Mouse (Mus musculus): ENCODE measurements around the gene Lbh. TPM values are rescaled to one million over a fixed set of nuclear protein-coding genes. Genes with fewer than 3 reads are reported as not detected.

Gene Lbh
- polyA plus RNA-seq, 1 experiment: 0.10 TPM

GRCm38 (mm10) chr17:72897076-72897475, 21.0 kb upstream of the Lbh start:
- no peaks in the 10 kb centered on the region for H3K9me3 ChIP-seq (ENCODE audit: control insufficient read depth, low read length)
- TF ChIP-seq TAL1 (IDR thresholded peaks at IDR 0.05; ENCODE audit: low read length): no peak
- no peak for TF ChIP-seq GATA1 (IDR thresholded peaks at IDR 0.05; ENCODE audit: low read length)
- H3K27me3 ChIP-seq (ENCODE audit: control insufficient read depth): no peaks in the 10 kb centered on the region
- no peak overlapping the region for H3K4me3 ChIP-seq (replicated peaks)
- no peaks in the 10 kb centered on the region for H3K4me1 ChIP-seq (ENCODE audit: control insufficient read depth)
- no peaks in the 10 kb centered on the region for H3K36me3 ChIP-seq (ENCODE audit: control insufficient read depth)

DNA sequence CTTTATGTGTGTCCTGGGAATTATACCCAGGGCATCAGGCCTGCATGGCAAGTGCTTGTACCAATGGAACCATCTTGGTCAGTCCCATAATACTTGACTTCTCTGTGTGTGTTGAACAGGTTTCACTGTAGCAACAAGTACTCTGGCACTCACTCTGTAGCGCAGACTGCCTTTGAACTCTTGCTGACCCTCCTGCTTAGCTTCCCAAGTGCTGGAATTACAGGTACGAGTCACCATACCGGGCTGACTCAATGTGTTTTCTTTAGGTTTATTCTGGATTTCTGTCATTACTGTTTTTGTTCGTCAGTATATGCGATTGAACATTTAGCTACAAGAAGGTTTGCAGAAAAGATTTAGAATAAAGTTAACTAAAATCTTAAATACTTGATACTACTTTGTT, 20.1 kb upstream of the Lbh start:
- Histone ChIP-seq H3K36me3 (ENCODE audit: control insufficient read depth) (no peaks in the 10 kb centered on the region), H3K9me3 (ENCODE audit: control insufficient read depth, low read length) (no peaks in the 10 kb centered on the region), H3K4me1 (ENCODE audit: control insufficient read depth) (no peaks in the 10 kb centered on the region), H3K4me3 (replicated peaks) (no peak overlapping the region), H3K27me3 (ENCODE audit: control insufficient read depth) (no peaks in the 10 kb centered on the region)
- TF ChIP-seq GATA1 (IDR thresholded peaks at IDR 0.05; ENCODE audit: low read length) (no peak), TAL1 (IDR thresholded peaks at IDR 0.05; ENCODE audit: low read length) (no peak)

GRCm38 (mm10) chr17:72898775-72899174, 19.3 kb upstream of the Lbh start:
- Histone ChIP-seq H3K9me3 (ENCODE audit: control insufficient read depth, low read length) (no peaks in the 10 kb centered on the region), H3K4me3 (replicated peaks) (no peak overlapping the region), H3K36me3 (ENCODE audit: control insufficient read depth) (no peaks in the 10 kb centered on the region), H3K4me1 (ENCODE audit: control insufficient read depth) (no peaks in the 10 kb centered on the region), H3K27me3 (ENCODE audit: control insufficient read depth) (no peaks in the 10 kb centered on the region)
- TF ChIP-seq TAL1 (IDR thresholded peaks at IDR 0.05; ENCODE audit: low read length) (no peak), GATA1 (IDR thresholded peaks at IDR 0.05; ENCODE audit: low read length) (no peak)

DNA sequence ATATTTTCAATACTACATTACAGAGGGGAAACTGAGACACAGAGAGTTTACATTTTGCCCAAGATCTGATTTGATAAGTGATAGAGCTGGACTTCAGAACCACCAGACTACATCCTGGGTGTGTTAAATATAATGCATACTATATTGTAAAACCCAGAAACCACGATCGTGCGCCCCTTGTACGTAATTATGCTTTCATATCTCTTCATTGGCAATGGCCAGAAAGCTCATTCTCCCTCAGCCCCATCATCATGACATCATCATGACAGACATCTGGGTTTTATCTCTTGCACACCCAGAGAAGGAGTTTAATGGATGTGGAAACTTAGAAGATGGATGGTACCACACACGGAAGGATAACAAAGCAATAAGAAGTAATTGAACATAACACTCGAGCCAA, 17.1 kb upstream of the Lbh start:
- Histone ChIP-seq H3K4me1 (ENCODE audit: control insufficient read depth) (no peaks in the 10 kb centered on the region), H3K36me3 (ENCODE audit: control insufficient read depth) (no peaks in the 10 kb centered on the region), H3K9me3 (ENCODE audit: control insufficient read depth, low read length) (no peaks in the 10 kb centered on the region), H3K27me3 (ENCODE audit: control insufficient read depth) (no peaks in the 10 kb centered on the region), H3K4me3 (replicated peaks) (no peak overlapping the region)
- TF ChIP-seq TAL1 (IDR thresholded peaks at IDR 0.05; ENCODE audit: low read length) (no peak), GATA1 (IDR thresholded peaks at IDR 0.05; ENCODE audit: low read length) (no peak)

GRCm38 (mm10) chr17:72901705-72902104, 16.4 kb upstream of the Lbh start:
- Histone ChIP-seq H3K4me3 (replicated peaks) (no peak overlapping the region), H3K9me3 (ENCODE audit: control insufficient read depth, low read length) (no peaks in the 10 kb centered on the region), H3K4me1 (ENCODE audit: control insufficient read depth) (no peaks in the 10 kb centered on the region), H3K27me3 (ENCODE audit: control insufficient read depth) (no peaks in the 10 kb centered on the region), H3K36me3 (ENCODE audit: control insufficient read depth) (no peaks in the 10 kb centered on the region)
- TF ChIP-seq TAL1 (IDR thresholded peaks at IDR 0.05; ENCODE audit: low read length) (no peak), GATA1 (IDR thresholded peaks at IDR 0.05; ENCODE audit: low read length) (no peak)

- H3K4me1 ChIP-seq (ENCODE audit: control insufficient read depth): no peaks in the 10 kb centered on the region
- no peaks in the 10 kb centered on the region for H3K9me3 ChIP-seq (ENCODE audit: control insufficient read depth, low read length)
- no peaks in the 10 kb centered on the region for H3K27me3 ChIP-seq (ENCODE audit: control insufficient read depth)
- H3K4me3 ChIP-seq (replicated peaks): no peak overlapping the region
- no peaks in the 10 kb centered on the region for H3K36me3 ChIP-seq (ENCODE audit: control insufficient read depth)
- TF ChIP-seq GATA1 (IDR thresholded peaks at IDR 0.05; ENCODE audit: low read length) (no peak), TAL1 (IDR thresholded peaks at IDR 0.05; ENCODE audit: low read length) (no peak)
Observed at GRCm38 (mm10) chr17:72903321-72903720, 14.8 kb upstream of the Lbh start.

DNA sequence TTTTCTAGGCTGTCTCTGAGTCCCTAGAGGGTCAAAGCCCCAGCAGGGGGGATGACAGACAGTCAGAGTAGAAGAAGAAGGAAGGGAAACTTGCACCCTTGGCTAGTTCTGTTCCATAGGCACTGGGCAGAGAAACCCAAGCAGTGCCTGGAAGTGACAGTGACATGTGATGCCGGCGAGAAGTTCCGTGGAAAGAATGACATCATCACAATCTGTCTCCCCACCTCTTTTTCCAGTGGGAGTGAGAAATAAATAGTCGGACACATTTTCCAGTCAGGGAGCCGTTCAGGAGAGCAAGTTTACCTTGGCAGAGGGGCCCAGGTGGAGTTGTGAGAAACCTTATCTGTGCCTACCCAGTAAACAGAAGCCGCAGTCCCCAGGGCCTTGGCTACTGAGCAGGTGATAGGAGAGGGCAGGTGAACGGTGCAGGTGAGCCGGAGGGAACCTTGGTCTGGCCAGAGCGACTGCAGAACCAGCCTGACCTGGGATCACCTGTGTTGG, 14.1 kb upstream of the Lbh start:
- Histone ChIP-seq H3K9me3 (ENCODE audit: control insufficient read depth, low read length) (no peaks in the 10 kb centered on the region), H3K4me1 (ENCODE audit: control insufficient read depth) (no peaks in the 10 kb centered on the region), H3K4me3 (replicated peaks) (no peak overlapping the region), H3K36me3 (ENCODE audit: control insufficient read depth) (no peaks in the 10 kb centered on the region), H3K27me3 (ENCODE audit: control insufficient read depth) (no peaks in the 10 kb centered on the region)
- TF ChIP-seq GATA1 (IDR thresholded peaks at IDR 0.05; ENCODE audit: low read length): no peak
- TF ChIP-seq TAL1 (IDR thresholded peaks at IDR 0.05; ENCODE audit: low read length): no peak

DNA sequence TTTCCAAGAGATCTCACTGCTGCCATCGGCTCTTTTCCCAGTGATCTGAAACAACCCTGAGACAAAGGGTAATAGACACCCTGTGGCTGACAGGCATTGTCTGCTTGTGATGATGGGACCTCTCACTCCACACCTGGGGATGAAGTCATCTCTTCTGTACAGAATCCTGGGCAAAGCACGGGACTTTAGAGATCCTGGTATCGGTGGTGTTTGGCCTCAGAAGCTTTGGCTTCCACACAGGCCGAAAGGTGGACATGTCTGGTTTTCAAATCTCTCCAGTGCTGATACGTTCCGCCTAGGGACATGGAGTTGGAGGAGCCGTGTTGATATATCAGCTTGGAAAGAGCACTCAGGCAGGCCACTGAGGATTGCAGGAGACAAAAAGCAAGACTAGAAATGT, 13.2 kb upstream of the Lbh start:
- Histone ChIP-seq H3K4me1 (ENCODE audit: control insufficient read depth) (no peaks in the 10 kb centered on the region), H3K27me3 (ENCODE audit: control insufficient read depth) (no peaks in the 10 kb centered on the region), H3K36me3 (ENCODE audit: control insufficient read depth) (no peaks in the 10 kb centered on the region), H3K9me3 (ENCODE audit: control insufficient read depth, low read length) (no peaks in the 10 kb centered on the region), H3K4me3 (replicated peaks) (no peak overlapping the region)
- TF ChIP-seq GATA1 (IDR thresholded peaks at IDR 0.05; ENCODE audit: low read length): no peak
- no peak for TF ChIP-seq TAL1 (IDR thresholded peaks at IDR 0.05; ENCODE audit: low read length)

DNA sequence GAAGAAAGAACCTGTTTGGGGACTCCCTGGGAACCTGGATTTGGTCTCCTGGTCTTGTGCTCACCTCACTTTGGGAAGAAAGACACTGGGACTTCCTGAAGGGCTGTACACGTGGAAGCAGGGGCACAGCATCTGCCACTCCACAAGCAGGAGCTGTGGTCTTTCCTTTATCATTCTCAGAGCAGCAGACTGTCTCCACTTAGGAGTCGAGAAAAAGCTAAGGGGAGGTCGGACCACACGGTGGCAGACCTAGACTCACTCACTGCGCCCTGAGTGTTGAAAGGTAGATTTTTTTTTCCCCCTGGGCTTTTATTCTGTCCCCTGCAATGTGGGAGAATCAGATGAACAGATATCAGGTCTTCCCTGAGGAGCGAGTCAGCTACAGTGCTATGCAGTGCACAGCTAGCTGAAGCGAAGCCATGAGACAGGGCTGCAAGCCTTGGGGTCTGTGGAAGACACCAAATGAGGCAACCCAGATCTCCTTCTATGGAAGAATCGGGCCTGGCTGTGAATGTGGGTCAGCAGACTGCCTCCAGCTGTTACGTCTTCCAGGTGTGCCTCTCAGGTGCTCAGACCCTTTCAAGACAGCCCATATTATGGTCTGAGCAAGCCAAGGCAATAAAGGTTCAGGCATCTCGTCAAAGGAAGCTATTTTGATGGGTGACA, 11.7 kb upstream of the Lbh start:
- Histone ChIP-seq H3K4me1 (ENCODE audit: control insufficient read depth) (no peaks in the 10 kb centered on the region), H3K4me3 (replicated peaks) (no peak overlapping the region), H3K27me3 (ENCODE audit: control insufficient read depth) (no peaks in the 10 kb centered on the region), H3K9me3 (ENCODE audit: control insufficient read depth, low read length) (no peaks in the 10 kb centered on the region), H3K36me3 (ENCODE audit: control insufficient read depth) (no peaks in the 10 kb centered on the region)
- TF ChIP-seq TAL1 (IDR thresholded peaks at IDR 0.05; ENCODE audit: low read length) (no peak), GATA1 (IDR thresholded peaks at IDR 0.05; ENCODE audit: low read length) (no peak)

- Histone ChIP-seq H3K9me3 (ENCODE audit: control insufficient read depth, low read length) (no peaks in the 10 kb centered on the region), H3K4me1 (ENCODE audit: control insufficient read depth) (no peaks in the 10 kb centered on the region), H3K4me3 (replicated peaks) (no peak overlapping the region), H3K27me3 (ENCODE audit: control insufficient read depth) (no peaks in the 10 kb centered on the region), H3K36me3 (ENCODE audit: control insufficient read depth) (no peaks in the 10 kb centered on the region)
- TF ChIP-seq TAL1 (IDR thresholded peaks at IDR 0.05; ENCODE audit: low read length) (no peak), GATA1 (IDR thresholded peaks at IDR 0.05; ENCODE audit: low read length) (no peak)
Observed at GRCm38 (mm10) chr17:72907211-72907610, 10.9 kb upstream of the Lbh start.

Data from erythroblast, embryonic 14.5 days (primary cell).